Mouse (Mus musculus) heart, adult 2 months (tissue): ENCODE results near the gene Tm7sf2.

Experiments
- CTCF ChIP-seq: fragments of 200-600 bp; IDR thresholded peaks from 2 replicates; pipeline ENCODE4 v1.8.1; 2022; ENCODE audit warnings: antibody characterized with exemption, mild to moderate bottlenecking, moderate library complexity
- POLR2A ChIP-seq: fragments of 200-500 bp; IDR thresholded peaks from 2 replicates; pipeline ENCODE4 v1.6.1; 2011; ENCODE audit warnings: mild to moderate bottlenecking, low read depth, low read length, control low read depth; ENCODE audit not compliant: insufficient read depth

- TF ChIP-seq CTCF: no peak
- TF ChIP-seq POLR2A: peak; percentile 63; the same call in 1 of the 2 replicates
Observed at GRCm38 (mm10) chr19:6014991-6015510, 53.1 kb downstream of the Tm7sf2 start.
